Mouse (Mus musculus): ENCODE data around the gene Gm364. TPM values are rescaled to one million over a fixed set of nuclear protein-coding genes. Genes with fewer than 3 reads are reported as not detected.

The Gm364 gene
- polyA plus RNA-seq (2014; fragmentation: Nextera tagmentation; extraction: Ambion mirVana): not detected in 2 replicates

GRCm38 (mm10) chrX:57408769-57409168 lies at the start of gene Gm364:
Gene Gm364, plus strand, starts transcription at chrX:57409154.
- no peak for ATAC-seq (replicated peaks; ENCODE audit: insufficient number of reproducible peaks, low FRiP score, low TSS enrichment)
- no peak within 1 kb of the TSS for H3K9ac ChIP-seq (ENCODE audit: low read depth, low read length)
- H3K4me2 ChIP-seq: no peak within 1 kb of the TSS
- no peaks in the 10 kb centered on the region for H3K36me3 ChIP-seq (ENCODE audit: control insufficient read depth, insufficient read depth, low read length)
- no peak within 1 kb of the TSS for H3K27ac ChIP-seq (ENCODE audit: low read depth, low read length)
- 83% methylated on average over 12 of the region's 12 CpGs for WGBS (ENCODE audit: insufficient replicate concordance)
- H3K4me3 ChIP-seq (ENCODE audit: low read depth, low read length): no peak within 1 kb of the TSS
- H3K9me3 ChIP-seq (replicated peaks; ENCODE audit: control insufficient read depth, low read length): no peaks in the 10 kb centered on the region
- H3K27me3 ChIP-seq (ENCODE audit: control insufficient read depth, insufficient read depth, low read length): no peaks in the 10 kb centered on the region
- no peaks in the 10 kb centered on the region for H3K4me1 ChIP-seq (ENCODE audit: control insufficient read depth, insufficient read depth, low read length)

GRCm38 (mm10) chrX:57359316-57359715 lies 49.6 kb upstream of the Gm364 start:
- no peaks in the 10 kb centered on the region for H3K9me3 ChIP-seq (replicated peaks; ENCODE audit: control insufficient read depth, low read length)
- no peak overlapping the region for H3K4me2 ChIP-seq
- no peaks in the 10 kb centered on the region for H3K4me1 ChIP-seq (ENCODE audit: control insufficient read depth, insufficient read depth, low read length)
- no peak overlapping the region for H3K4me3 ChIP-seq (ENCODE audit: low read depth, low read length)
- H3K9ac ChIP-seq (ENCODE audit: low read depth, low read length): no peak overlapping the region
- H3K27me3 ChIP-seq (ENCODE audit: control insufficient read depth, insufficient read depth, low read length): no peaks in the 10 kb centered on the region
- no peaks in the 10 kb centered on the region for H3K36me3 ChIP-seq (ENCODE audit: control insufficient read depth, insufficient read depth, low read length)
- no peak for ATAC-seq (replicated peaks; ENCODE audit: insufficient number of reproducible peaks, low FRiP score, low TSS enrichment)
- WGBS (ENCODE audit: insufficient replicate concordance): 52% methylated on average over 1 of the region's 1 CpGs
- H3K27ac ChIP-seq (ENCODE audit: low read depth, low read length): no peak overlapping the region

- no peak; the same call in 1 of the 2 replicates for ATAC-seq (replicated peaks; ENCODE audit: insufficient number of reproducible peaks, low FRiP score, low TSS enrichment)
- Histone ChIP-seq H3K9me3 (replicated peaks; ENCODE audit: control insufficient read depth, low read length) (no peaks in the 10 kb centered on the region), H3K27me3 (ENCODE audit: control insufficient read depth, insufficient read depth, low read length) (no peaks in the 10 kb centered on the region), H3K4me1 (ENCODE audit: control insufficient read depth, insufficient read depth, low read length) (no peaks in the 10 kb centered on the region), H3K9ac (ENCODE audit: low read depth, low read length) (no peak overlapping the region), H3K4me3 (ENCODE audit: low read depth, low read length) (no peak overlapping the region), H3K27ac (ENCODE audit: low read depth, low read length) (no peak overlapping the region), H3K4me2 (no peak overlapping the region), H3K36me3 (ENCODE audit: control insufficient read depth, insufficient read depth, low read length) (no peaks in the 10 kb centered on the region)
- WGBS (ENCODE audit: insufficient replicate concordance): 66% methylated on average over 2 of the region's 2 CpGs
These were observed 43.9 kb upstream of the Gm364 start for GRCm38 (mm10) chrX:57364891-57365569.

GRCm38 (mm10) chrX:57372965-57373364 lies 36.0 kb upstream of the Gm364 start:
- WGBS (ENCODE audit: insufficient replicate concordance): 76% methylated on average over 4 of the region's 4 CpGs
- H3K9ac ChIP-seq (ENCODE audit: low read depth, low read length): no peak overlapping the region
- no peaks in the 10 kb centered on the region for H3K4me1 ChIP-seq (ENCODE audit: control insufficient read depth, insufficient read depth, low read length)
- no peak overlapping the region for H3K4me2 ChIP-seq
- no peaks in the 10 kb centered on the region for H3K9me3 ChIP-seq (replicated peaks; ENCODE audit: control insufficient read depth, low read length)
- no peak overlapping the region for H3K4me3 ChIP-seq (ENCODE audit: low read depth, low read length)
- no peaks in the 10 kb centered on the region for H3K27me3 ChIP-seq (ENCODE audit: control insufficient read depth, insufficient read depth, low read length)
- no peak for ATAC-seq (replicated peaks; ENCODE audit: insufficient number of reproducible peaks, low FRiP score, low TSS enrichment)
- no peak overlapping the region for H3K27ac ChIP-seq (ENCODE audit: low read depth, low read length)
- no peaks in the 10 kb centered on the region for H3K36me3 ChIP-seq (ENCODE audit: control insufficient read depth, insufficient read depth, low read length)

GRCm38 (mm10) chrX:57373543-57373942 lies 35.4 kb upstream of the Gm364 start:
- H3K36me3 ChIP-seq (ENCODE audit: control insufficient read depth, insufficient read depth, low read length): peaks cover under 1% of the 10 kb centered on the region; the same call in 1 of the 2 replicates
- H3K27me3 ChIP-seq (ENCODE audit: control insufficient read depth, insufficient read depth, low read length): no peaks in the 10 kb centered on the region
- no peaks in the 10 kb centered on the region for H3K9me3 ChIP-seq (replicated peaks; ENCODE audit: control insufficient read depth, low read length)
- H3K27ac ChIP-seq (ENCODE audit: low read depth, low read length): no peak overlapping the region
- H3K4me2 ChIP-seq: no peak overlapping the region
- no peaks in the 10 kb centered on the region for H3K4me1 ChIP-seq (ENCODE audit: control insufficient read depth, insufficient read depth, low read length)
- no peak; the same call in 1 of the 2 replicates for ATAC-seq (replicated peaks; ENCODE audit: insufficient number of reproducible peaks, low FRiP score, low TSS enrichment)
- 78% methylated on average over 2 of the region's 2 CpGs for WGBS (ENCODE audit: insufficient replicate concordance)
- H3K4me3 ChIP-seq (ENCODE audit: low read depth, low read length): no peak overlapping the region
- H3K9ac ChIP-seq (ENCODE audit: low read depth, low read length): no peak overlapping the region

- WGBS (ENCODE audit: insufficient replicate concordance): 70% methylated on average over 2 of the region's 2 CpGs
- no peak overlapping the region for H3K4me2 ChIP-seq
- H3K9me3 ChIP-seq (replicated peaks; ENCODE audit: control insufficient read depth, low read length): no peaks in the 10 kb centered on the region
- peaks cover 2% of the 10 kb centered on the region; the same call in 1 of the 2 replicates for H3K36me3 ChIP-seq (ENCODE audit: control insufficient read depth, insufficient read depth, low read length)
- no peak overlapping the region for H3K27ac ChIP-seq (ENCODE audit: low read depth, low read length)
- ATAC-seq (replicated peaks; ENCODE audit: insufficient number of reproducible peaks, low FRiP score, low TSS enrichment): no peak
- H3K4me1 ChIP-seq (ENCODE audit: control insufficient read depth, insufficient read depth, low read length): no peaks in the 10 kb centered on the region
- H3K4me3 ChIP-seq (ENCODE audit: low read depth, low read length): no peak overlapping the region
- H3K9ac ChIP-seq (ENCODE audit: low read depth, low read length): no peak overlapping the region
- no peaks in the 10 kb centered on the region for H3K27me3 ChIP-seq (ENCODE audit: control insufficient read depth, insufficient read depth, low read length)
These were observed 34.9 kb upstream of the Gm364 start for GRCm38 (mm10) chrX:57374029-57374428.

- Histone ChIP-seq H3K4me2 (no peak overlapping the region), H3K27ac (ENCODE audit: low read depth, low read length) (no peak overlapping the region), H3K9ac (ENCODE audit: low read depth, low read length) (no peak overlapping the region), H3K4me3 (ENCODE audit: low read depth, low read length) (no peak overlapping the region), H3K36me3 (ENCODE audit: control insufficient read depth, insufficient read depth, low read length) (peaks cover 6% of the 10 kb centered on the region; the same call in 1 of the 2 replicates), H3K27me3 (ENCODE audit: control insufficient read depth, insufficient read depth, low read length) (no peaks in the 10 kb centered on the region), H3K9me3 (replicated peaks; ENCODE audit: control insufficient read depth, low read length) (no peaks in the 10 kb centered on the region), H3K4me1 (ENCODE audit: control insufficient read depth, insufficient read depth, low read length) (no peaks in the 10 kb centered on the region)
- WGBS (ENCODE audit: insufficient replicate concordance): 71% methylated on average over 3 of the region's 3 CpGs
- ATAC-seq (replicated peaks; ENCODE audit: insufficient number of reproducible peaks, low FRiP score, low TSS enrichment): no peak
These were observed 31.9 kb upstream of the Gm364 start for GRCm38 (mm10) chrX:57377096-57377495.

GRCm38 (mm10) chrX:57378579-57378978 lies 30.4 kb upstream of the Gm364 start:
- WGBS (ENCODE audit: insufficient replicate concordance): 92% methylated on average over 3 of the region's 3 CpGs
- no peak for ATAC-seq (replicated peaks; ENCODE audit: insufficient number of reproducible peaks, low FRiP score, low TSS enrichment)
- peaks cover 6% of the 10 kb centered on the region; the same call in 1 of the 2 replicates for H3K36me3 ChIP-seq (ENCODE audit: control insufficient read depth, insufficient read depth, low read length)

GRCm38 (mm10) chrX:57380915-57381314 lies 28.0 kb upstream of the Gm364 start:
- WGBS (ENCODE audit: insufficient replicate concordance): 79% methylated on average over 5 of the region's 5 CpGs
- ATAC-seq (replicated peaks; ENCODE audit: insufficient number of reproducible peaks, low FRiP score, low TSS enrichment): no peak
- Histone ChIP-seq H3K4me3 (ENCODE audit: low read depth, low read length) (no peak overlapping the region), H3K27me3 (ENCODE audit: control insufficient read depth, insufficient read depth, low read length) (no peaks in the 10 kb centered on the region), H3K36me3 (ENCODE audit: control insufficient read depth, insufficient read depth, low read length) (peaks cover 9% of the 10 kb centered on the region), H3K27ac (ENCODE audit: low read depth, low read length) (no peak overlapping the region), H3K9me3 (replicated peaks; ENCODE audit: control insufficient read depth, low read length) (no peaks in the 10 kb centered on the region), H3K4me1 (ENCODE audit: control insufficient read depth, insufficient read depth, low read length) (no peaks in the 10 kb centered on the region), H3K4me2 (no peak overlapping the region), H3K9ac (ENCODE audit: low read depth, low read length) (no peak overlapping the region)

More at GRCm38 (mm10) chrX:57378579-57378978, 30.4 kb upstream of the Gm364 start:
- no peaks in the 10 kb centered on the region for H3K27me3 ChIP-seq (ENCODE audit: control insufficient read depth, insufficient read depth, low read length)
- no peaks in the 10 kb centered on the region for H3K4me1 ChIP-seq (ENCODE audit: control insufficient read depth, insufficient read depth, low read length)
- H3K4me3 ChIP-seq (ENCODE audit: low read depth, low read length): no peak overlapping the region
- H3K9me3 ChIP-seq (replicated peaks; ENCODE audit: control insufficient read depth, low read length): no peaks in the 10 kb centered on the region
- H3K27ac ChIP-seq (ENCODE audit: low read depth, low read length): no peak overlapping the region
- no peak overlapping the region for H3K4me2 ChIP-seq
- no peak overlapping the region for H3K9ac ChIP-seq (ENCODE audit: low read depth, low read length)
